Mouse (Mus musculus): ENCODE results near the gene Stap2. TPM values are rescaled to one million over a fixed set of nuclear protein-coding genes. Genes with fewer than 3 reads are reported as not detected.

Stap2 gene
- polyA plus RNA-seq, 1 experiment, result 38.6 TPM

GRCm38 (mm10) chr17:56007444-56008355 lies 2.3 kb upstream of the Stap2 start:
- DNase-seq (ENCODE audit: low spot score), result no peak

GRCm38 (mm10) chr17:56006956-56007355 lies 1.6 kb upstream of the Stap2 start:
- DNase-seq (ENCODE audit: low spot score), result no peak

GRCm38 (mm10) chr17:56003000-56003399 lies 2.4 kb downstream of the Stap2 start:
- DNase-seq (ENCODE audit: low spot score), result no peak

- no peak for DNase-seq (ENCODE audit: low spot score)
Measured at GRCm38 (mm10) chr17:55999794-56000499, 5.4 kb downstream of the Stap2 start.

DNA sequence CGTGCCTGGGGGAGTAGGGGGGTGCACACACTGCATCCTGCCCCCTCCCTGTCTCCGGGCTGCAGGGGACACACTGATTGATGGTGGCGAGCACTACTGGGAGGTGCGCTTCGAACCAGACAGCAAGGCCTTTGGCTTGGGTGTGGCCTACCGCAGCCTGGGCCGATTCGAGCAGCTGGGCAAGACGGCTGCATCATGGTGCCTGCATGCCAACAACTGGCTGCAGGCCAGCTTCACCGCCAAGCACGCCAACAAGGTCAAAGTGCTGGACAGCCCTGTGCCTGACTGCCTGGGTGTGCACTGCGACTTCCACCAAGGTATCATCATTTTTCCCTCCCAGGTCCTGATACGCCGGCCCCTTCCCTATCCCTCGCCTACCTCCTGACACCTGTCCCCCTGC lies 9.4 kb downstream of the Stap2 start:
- no peak for DNase-seq (ENCODE audit: low spot score)

GRCm38 (mm10) chr17:55990278-55990898 lies 15.0 kb downstream of the Stap2 start:
- no peak for DNase-seq (ENCODE audit: low spot score)

DNA sequence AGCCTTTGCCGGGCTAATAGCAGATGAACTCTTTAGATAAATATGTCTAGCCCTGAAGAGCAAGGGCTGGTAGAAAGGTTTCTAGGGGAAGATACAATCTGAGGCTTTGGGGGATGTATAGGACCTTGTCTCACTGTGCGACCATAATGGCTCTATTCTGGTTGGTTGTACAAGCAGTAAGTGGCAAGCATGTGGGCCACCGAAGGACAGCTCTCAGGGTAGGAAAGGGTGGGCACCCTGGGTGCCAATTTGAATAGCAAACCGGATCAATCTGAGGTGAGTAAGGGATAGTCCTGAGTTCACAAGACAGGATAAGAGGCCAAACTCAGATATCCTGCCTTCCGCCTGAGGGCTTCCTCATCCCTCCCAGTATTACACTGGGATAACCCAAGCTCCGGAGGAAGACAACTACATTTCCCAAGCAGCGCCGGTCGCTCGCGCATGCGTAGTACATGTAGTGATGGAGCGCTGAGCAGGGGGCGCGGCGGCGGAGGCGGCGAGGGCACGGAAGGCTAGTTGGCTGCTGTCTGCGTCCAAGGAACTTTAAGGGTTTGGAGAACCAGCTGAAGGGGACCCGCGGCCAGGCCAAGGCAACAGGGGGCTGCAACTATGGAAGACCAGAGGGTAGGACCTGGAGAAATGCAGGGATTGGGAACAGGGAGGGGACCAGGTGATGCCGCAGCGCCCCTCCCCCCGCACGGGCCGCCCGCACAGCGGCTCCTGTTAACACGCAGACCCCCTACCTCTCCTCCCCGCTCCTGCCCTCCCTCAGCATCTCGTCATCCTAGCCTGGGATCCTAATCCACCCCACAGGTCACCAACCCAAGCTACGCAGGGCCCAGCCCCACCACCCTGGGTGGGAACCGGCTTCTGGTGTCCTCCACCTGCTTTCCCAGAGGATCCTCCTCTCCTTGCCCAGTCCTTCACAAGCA lies 19.1 kb downstream of the Stap2 start, which contains the start of gene Fsd1:
Fsd1 (plus strand) TSS at position 480 of the 932 bp plus-strand sequence.
- no peak for DNase-seq (ENCODE audit: low spot score)

DNA sequence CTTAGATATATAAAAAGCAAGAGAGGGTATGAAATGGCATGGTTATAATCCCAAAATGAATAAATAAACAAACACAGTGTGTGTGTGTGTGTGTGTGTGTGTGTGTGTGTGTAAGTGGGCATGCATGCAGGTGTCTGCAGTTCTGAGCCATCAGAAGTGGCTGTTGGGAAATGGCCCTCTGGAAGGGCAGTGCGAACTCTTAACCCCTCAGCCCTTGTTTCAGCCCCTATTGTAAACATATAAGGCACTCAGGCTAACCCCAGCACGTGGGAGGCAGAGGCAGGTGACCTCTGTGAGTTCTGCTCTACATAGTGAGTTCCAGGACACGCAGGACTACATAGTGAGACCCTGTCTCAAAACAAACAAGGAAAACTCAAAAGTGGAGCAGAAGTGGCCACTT lies 28.1 kb downstream of the Stap2 start:
- DNase-seq (ENCODE audit: low spot score), result no peak

GRCm38 (mm10) chr17:55976255-55976862 lies 29.0 kb downstream of the Stap2 start:
- no peak for DNase-seq (ENCODE audit: low spot score)

GRCm38 (mm10) chr17:55971453-55971852 lies 33.9 kb downstream of the Stap2 start:
- DNase-seq (ENCODE audit: low spot score), result no peak

DNA sequence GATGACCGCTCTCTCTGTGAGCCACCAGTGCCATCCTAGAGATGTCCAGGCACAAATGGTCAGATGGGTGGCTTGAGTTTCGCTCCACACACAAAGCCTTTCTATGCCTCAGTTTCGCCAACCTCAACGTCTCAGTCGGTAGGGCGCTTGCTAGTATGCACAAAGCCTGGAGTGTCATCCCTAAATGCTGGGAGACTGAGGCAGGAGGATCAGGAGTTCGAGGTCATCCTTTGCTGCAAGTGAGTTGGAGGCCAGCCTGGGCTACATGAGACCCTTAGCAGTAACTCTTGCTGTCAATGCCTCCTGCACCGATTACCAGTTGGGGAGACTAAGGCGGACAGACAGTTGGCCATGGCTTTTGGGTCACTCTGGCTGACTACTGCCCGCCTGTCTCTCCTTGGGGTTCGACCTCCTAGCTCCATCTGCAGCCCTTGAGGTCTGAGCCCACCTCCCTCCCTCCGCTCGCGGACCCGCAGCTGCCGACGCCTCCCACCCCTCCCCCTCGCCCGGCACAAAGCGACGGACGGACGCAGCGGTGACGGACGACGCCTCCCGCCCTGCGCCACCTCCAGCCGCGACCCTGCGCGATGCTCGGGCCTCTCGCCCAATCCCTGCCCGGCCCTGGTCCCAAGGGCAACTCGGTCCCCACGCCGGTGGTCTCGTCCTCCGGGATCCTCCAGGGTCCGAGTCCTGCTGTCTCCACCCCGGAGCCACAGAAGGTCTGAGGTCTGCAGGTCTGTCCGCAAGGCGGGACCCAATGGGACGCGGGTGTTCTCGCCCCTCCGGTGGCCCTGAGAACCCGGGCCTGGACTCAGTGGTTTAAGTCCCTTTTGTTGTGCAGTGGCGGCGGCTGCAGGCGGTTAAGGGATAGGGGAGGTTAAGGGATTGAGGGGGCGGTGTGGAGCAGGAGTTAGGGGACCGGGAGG lies 35.2 kb downstream of the Stap2 start, which contains the start of gene Shd:
Shd (plus strand) TSS at position 502 of the 926 bp plus-strand sequence.
- DNase-seq (ENCODE audit: low spot score), result no peak

DNA sequence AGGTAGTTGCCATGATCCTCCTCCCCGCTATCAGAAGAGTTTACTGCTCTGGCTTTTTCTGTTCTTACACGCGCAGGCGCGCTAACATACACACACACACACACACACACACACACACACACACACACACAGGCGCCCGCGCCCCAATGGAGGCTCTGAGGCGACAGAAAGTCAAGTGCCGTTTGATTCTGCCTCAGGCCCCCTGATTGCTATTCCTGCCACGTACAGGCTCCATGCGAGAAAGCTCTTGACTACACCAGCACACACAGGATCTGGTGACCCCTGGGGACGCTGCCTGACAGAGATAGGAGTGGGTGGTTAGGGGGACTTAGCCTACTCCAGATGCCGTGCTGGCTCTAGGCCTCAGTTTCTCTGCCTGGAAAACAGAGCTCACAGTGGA lies 35.8 kb downstream of the Stap2 start:
- DNase-seq (ENCODE audit: low spot score), result no peak

DNA sequence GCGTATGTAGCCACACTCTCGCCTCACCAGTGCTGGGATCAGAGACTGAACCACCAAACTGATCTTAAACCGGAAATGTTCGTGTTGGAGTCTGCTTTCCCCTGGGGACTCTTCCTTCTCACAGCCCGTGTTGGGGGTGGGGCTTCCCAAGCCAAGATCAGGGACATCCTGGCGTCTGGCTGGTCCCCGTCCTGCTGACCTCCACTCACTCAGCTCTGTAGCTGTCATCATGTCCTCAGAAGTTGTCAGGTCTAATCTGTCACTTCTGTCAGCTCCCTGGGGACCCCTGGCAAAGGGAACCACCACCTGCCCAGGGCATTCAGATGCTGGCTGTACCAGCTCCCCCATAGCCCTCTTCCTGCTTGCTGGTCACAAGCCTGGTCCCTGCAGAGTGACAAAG lies 37.2 kb downstream of the Stap2 start:
- DNase-seq (ENCODE audit: low spot score), result no peak

GRCm38 (mm10) chr17:55967186-55967585 lies 38.2 kb downstream of the Stap2 start:
- no peak for DNase-seq (ENCODE audit: low spot score)

DNA sequence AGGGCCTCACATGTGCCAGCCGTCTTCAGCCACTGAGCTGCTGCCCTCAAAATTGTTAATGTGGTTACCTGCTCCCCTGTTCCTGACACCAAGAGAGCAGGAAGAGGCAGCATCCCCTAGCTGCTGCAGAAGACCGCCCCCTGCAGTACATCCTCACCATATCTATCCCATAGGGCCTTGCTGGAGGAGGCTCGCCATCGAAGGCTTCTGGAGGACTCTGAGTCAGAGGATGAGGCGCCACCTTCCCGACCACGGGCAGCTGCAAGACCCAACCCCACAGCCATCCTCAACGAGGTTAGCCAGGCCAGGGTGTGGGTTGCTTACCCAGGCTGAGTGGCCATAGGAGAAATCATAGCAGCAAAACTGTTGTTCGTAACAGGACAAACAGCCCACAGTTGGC lies 40.4 kb downstream of the Stap2 start:
- DNase-seq (ENCODE audit: low spot score), result no peak

DNA sequence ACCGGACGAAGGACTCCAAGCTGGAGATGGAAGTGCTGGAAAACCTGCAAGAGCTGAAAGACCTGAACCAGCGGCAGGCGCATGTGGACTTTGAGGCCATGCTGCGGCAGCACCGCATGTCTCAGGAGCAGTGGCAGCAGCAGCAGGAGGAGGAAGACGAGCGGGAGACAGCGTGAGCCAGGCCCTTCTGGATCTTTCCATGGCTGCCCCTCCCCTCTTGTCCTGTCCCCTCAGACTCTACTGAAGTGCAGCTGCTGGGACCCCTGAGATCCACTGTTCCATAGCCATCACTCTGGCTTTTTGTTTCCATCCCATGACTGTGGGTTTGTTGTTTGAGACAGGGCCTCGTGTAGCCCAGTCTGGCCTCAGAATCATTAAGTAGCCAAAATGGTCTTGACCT lies 40.9 kb downstream of the Stap2 start:
- no peak for DNase-seq (ENCODE audit: low spot score)

- no peak for DNase-seq (ENCODE audit: low spot score)
Measured at GRCm38 (mm10) chr17:55963171-55963570, 42.2 kb downstream of the Stap2 start.

GRCm38 (mm10) chr17:55961631-55962030 lies 43.8 kb downstream of the Stap2 start:
- DNase-seq (ENCODE audit: low spot score), result no peak

DNA sequence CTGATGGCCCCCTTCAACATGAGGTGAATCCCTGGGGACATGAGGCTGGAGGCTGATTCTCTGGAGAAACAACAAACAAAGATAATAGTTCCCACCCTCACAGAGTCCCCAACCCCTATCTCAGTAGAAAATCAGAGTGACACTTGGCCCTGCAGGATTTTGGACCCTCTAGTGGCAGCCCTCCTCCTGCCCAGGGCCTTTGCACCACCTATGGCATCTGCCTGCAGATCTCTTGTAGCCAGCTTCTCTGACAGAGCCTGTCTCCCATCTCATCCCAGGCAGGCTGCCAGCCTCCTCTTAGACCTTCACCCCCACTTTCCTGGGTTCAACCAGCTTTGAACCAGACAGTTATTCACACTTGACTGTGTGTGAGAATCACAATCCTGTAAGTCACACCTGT lies 44.6 kb downstream of the Stap2 start:
- DNase-seq (ENCODE audit: low spot score), result no peak
